ENCODE assay signal across 10 mouse cellular contexts in genomic region chr10:120735722-120736507, GRCm38 (mm10).
DNase-seq lines count a peak whose midpoint lies in the region; ATAC-seq lines count a peak whose summit lies in the region.
"Had no signal": no experiment of that assay in that cellular context is flagged by ENCODE, and none has a peak within 500 bp of the region (broad histone marks: within the 10 kb centered on the region; RNA-seq: fewer than 3 reads in every experiment).

No protein-coding gene starts in this region.

- peaks cover 8% of the 10 kb centered on the region; the same call in 1 of the 2 replicates for H3K27me3 ChIP-seq in kidney, embryonic 15.5 days
- H3K27me3 ChIP-seq in forebrain, embryonic 11.5 days (ENCODE audit: control insufficient read depth, insufficient read depth, low read length): peaks cover 2% of the 10 kb centered on the region; the same call in 1 of the 2 replicates
- no peaks in the 10 kb centered on the region for H3K27me3 ChIP-seq in limb, embryonic 11.5 days (ENCODE audit: control insufficient read depth, insufficient read depth, low read length)
- no peaks in the 10 kb centered on the region; the same call in 1 of the 2 replicates for H3K27me3 ChIP-seq in neural tube, embryonic 15.5 days (replicated peaks)

- H3K9ac ChIP-seq in kidney, embryonic 15.5 days: peak overlapping the region; percentile 29; the same call in 1 of the 2 replicates
- H3K9ac ChIP-seq in forebrain, embryonic 11.5 days (ENCODE audit: low read length): peak overlapping the region; percentile 53
- peak overlapping the region; percentile 46 for H3K9ac ChIP-seq in limb, embryonic 11.5 days (ENCODE audit: low read length)
- H3K9ac ChIP-seq in neural tube, embryonic 15.5 days (replicated peaks): no peak overlapping the region

- H3K4me2 ChIP-seq in kidney, embryonic 15.5 days: peak overlapping the region; percentile 60
- peak overlapping the region; percentile 55 for H3K4me2 ChIP-seq in forebrain, embryonic 11.5 days (ENCODE audit: low read depth, low read length, severe bottlenecking)
- H3K4me2 ChIP-seq in limb, embryonic 11.5 days (ENCODE audit: low read depth, severe bottlenecking): peak overlapping the region; percentile 45
- peak overlapping the region; percentile 49 for H3K4me2 ChIP-seq in neural tube, embryonic 15.5 days

- H3K4me1 ChIP-seq in kidney, embryonic 15.5 days: peaks cover 12% of the 10 kb centered on the region
- peaks cover 12% of the 10 kb centered on the region; the same call in 1 of the 2 replicates for H3K4me1 ChIP-seq in forebrain, embryonic 11.5 days (replicated peaks; ENCODE audit: control insufficient read depth, insufficient read depth, low read length)
- peaks cover 10% of the 10 kb centered on the region for H3K4me1 ChIP-seq in limb, embryonic 11.5 days (ENCODE audit: control insufficient read depth, insufficient read depth, low read length)
- H3K4me1 ChIP-seq in neural tube, embryonic 15.5 days: peaks cover 15% of the 10 kb centered on the region

- no peak overlapping the region for H3K27ac ChIP-seq in kidney, embryonic 15.5 days
- 0 out of 2 replicates have a peak overlapping the region, but pooled peaks have one; percentile 18 for H3K27ac ChIP-seq in forebrain, embryonic 11.5 days (ENCODE audit: low read depth, low read length)
- H3K27ac ChIP-seq in limb, embryonic 11.5 days (replicated peaks; ENCODE audit: low read depth, low read length): no peak overlapping the region
- H3K27ac ChIP-seq in neural tube, embryonic 15.5 days (replicated peaks): no peak overlapping the region

- 15% methylated on average over 25 of the region's 25 CpGs for WGBS in kidney, embryonic 15.5 days
- 4% methylated on average over 25 of the region's 25 CpGs for WGBS in forebrain, embryonic 11.5 days
- 8% methylated on average over 25 of the region's 25 CpGs for WGBS in limb, embryonic 11.5 days
- 8% methylated on average over 25 of the region's 25 CpGs for WGBS in neural tube, embryonic 15.5 days

- intact Hi-C loops in left cerebral cortex, postnatal 25 days (cut with DNase I): no loop called here

- H3K4me3 ChIP-seq in kidney, embryonic 15.5 days (replicated peaks): peak overlapping the region; percentile 23; the same call in 1 of the 2 replicates
- H3K4me3 ChIP-seq in forebrain, embryonic 11.5 days (ENCODE audit: low read depth, low read length): peak overlapping the region; percentile 23
- H3K4me3 ChIP-seq in limb, embryonic 11.5 days (ENCODE audit: low read depth, low read length): no peak overlapping the region
- H3K4me3 ChIP-seq in neural tube, embryonic 15.5 days (replicated peaks): peak overlapping the region; percentile 23

- H3K9me3 ChIP-seq in kidney, embryonic 15.5 days (replicated peaks): no peaks in the 10 kb centered on the region
- H3K9me3 ChIP-seq in forebrain, embryonic 11.5 days (ENCODE audit: control insufficient read depth, low read length): no peaks in the 10 kb centered on the region
- H3K9me3 ChIP-seq in limb, embryonic 11.5 days (ENCODE audit: control insufficient read depth, low read length): no peaks in the 10 kb centered on the region
- no peaks in the 10 kb centered on the region for H3K9me3 ChIP-seq in neural tube, embryonic 15.5 days (replicated peaks)

- no peaks in the 10 kb centered on the region for H3K36me3 ChIP-seq in kidney, embryonic 15.5 days
- H3K36me3 ChIP-seq in forebrain, embryonic 11.5 days (ENCODE audit: control insufficient read depth, insufficient read depth, low read length): no peaks in the 10 kb centered on the region
- H3K36me3 ChIP-seq in limb, embryonic 11.5 days (ENCODE audit: control insufficient read depth, insufficient read depth, low read length): no peaks in the 10 kb centered on the region
- H3K36me3 ChIP-seq in neural tube, embryonic 15.5 days: no peaks in the 10 kb centered on the region

- no peak for DNase-seq in kidney, postnatal 14 days
- DNase-seq in forebrain, embryonic 11.5 days (ENCODE audit: low spot score): no peak
- DNase-seq in limb, embryonic 11.5 days (ENCODE audit: low spot score): peak; percentile 53
- no peak for DNase-seq in adrenal gland, postnatal 10 days
- no peak for DNase-seq in left cerebral cortex, postnatal 25 days (ENCODE audit: low spot score in 2 of 2)
- DNase-seq in layer of hippocampus, adult 11-12 months (ENCODE audit: low spot score): no peak
- DNase-seq: gastrocnemius, postnatal 14 days; lung, postnatal 10 days had no signal

- no peak for ATAC-seq in kidney, embryonic 15.5 days (replicated peaks; ENCODE audit: low FRiP score)
- 0 out of 2 replicates have a peak, but pooled peaks have one; percentile 44 for ATAC-seq in forebrain, embryonic 11.5 days (replicated peaks; ENCODE audit: low FRiP score)
- ATAC-seq in limb, embryonic 11.5 days (ENCODE audit: insufficient number of reproducible peaks, low FRiP score, low TSS enrichment, low read depth): 0 out of 2 replicates have a peak, but pooled peaks have one; percentile 62
- no peak for ATAC-seq in neural tube, embryonic 15.5 days (ENCODE audit: low FRiP score)

Comparison
In these comparisons a context has a peak if more than half of its experiments do, and no peak if none do; other contexts are left out.
1. ATAC-seq: peak in forebrain, embryonic 11.5 days (single experiment) and limb, embryonic 11.5 days (single experiment); none in kidney, embryonic 15.5 days (single experiment) and neural tube, embryonic 15.5 days (single experiment).
2. Peak in every context shown above with its lines, with median percentiles within 50 percentile points of each other: H3K4me2 ChIP-seq.